Mouse (Mus musculus): ENCODE measurements around the gene Baiap2l1.

GRCm38 (mm10) chr5:144344592-144344991 lies 13.3 kb downstream of the Baiap2l1 start:
- no peak for TF ChIP-seq CTCF (IDR thresholded peaks at IDR 0.05; ENCODE audit: low read depth)
- TF ChIP-seq EP300 (IDR thresholded peaks at IDR 0.05; ENCODE audit: low read depth) = no peak

Data from liver, postnatal 0 days (tissue).